Mouse (Mus musculus) forebrain, postnatal 0 days (tissue): Measurements from ENCODE around the gene Cacng7. TPM values are rescaled to one million over a fixed set of nuclear protein-coding genes. Genes with fewer than 3 reads are reported as not detected.
"Not testable (repeated sequence)": the region's sequence is repeated elsewhere in the genome, so short reads cannot be mapped to it uniquely, and the experiment has no call there.

Experiments used
- ATAC-seq: fragments of 200-750 bp; cut with Nextera tagmentation; 2 replicates; pipeline ENCODE4 v1.8.0; 2017; ENCODE audit warnings: mild to moderate bottlenecking, moderate library complexity
- DNase-seq: peaks from one replicate; pipeline ENCODE4 v3.0.0-alpha.2; 2015
- H3K27ac ChIP-seq: fragments of 300-500 bp; sonication (generic); 2 replicates; pipeline ENCODE4 v1.5.1; 2014; ENCODE audit warnings: low read depth, mild to moderate bottlenecking, antibody characterized with exemption, low read length, moderate library complexity, mixed read lengths
- H3K27me3 ChIP-seq: fragments of 300-500 bp; sonication (generic); 2 replicates; pipeline ENCODE4 v1.6.1; 2014; ENCODE audit warnings: mild to moderate bottlenecking, low read length, mixed read lengths; ENCODE audit not compliant: insufficient read depth
- H3K36me3 ChIP-seq: fragments of 300-500 bp; sonication (generic); 2 replicates; pipeline ENCODE4 v1.6.1; 2014; ENCODE audit warnings: mild to moderate bottlenecking, moderate library complexity; ENCODE audit not compliant: insufficient read depth
- H3K4me1 ChIP-seq: fragments of 300-500 bp; sonication (generic); 2 replicates; pipeline ENCODE4 v1.6.1; 2014; ENCODE audit warnings: antibody characterized with exemption; ENCODE audit not compliant: insufficient read depth
- H3K4me2 ChIP-seq: fragments of 300-500 bp; sonication (generic); 2 replicates; pipeline ENCODE4 v1.6.1; 2014; ENCODE audit warnings: low read depth, mild to moderate bottlenecking, moderate library complexity
- H3K4me3 ChIP-seq: fragments of 300-500 bp; sonication (generic); 2 replicates; pipeline ENCODE4 v1.5.1; 2014; ENCODE audit warnings: low read depth, low read length, mixed read lengths
- H3K9ac ChIP-seq: fragments of 300-500 bp; sonication (generic); 2 replicates; pipeline ENCODE4 v1.6.1; 2014; ENCODE audit warnings: mild to moderate bottlenecking
- H3K9me3 ChIP-seq: fragments of 300-500 bp; sonication (generic); 2 replicates; pipeline ENCODE4 v1.6.1; 2016; ENCODE audit warnings: low read length
- CTCF ChIP-seq: sonication (generic); IDR thresholded peaks from 2 replicates; pipeline ENCODE4 v1.5.1; 2016; ENCODE audit warnings: antibody characterized with exemption, control low read depth, low read depth
- WGBS: fragments of 180-500 bp; shearing (Covaris S2); extraction: QIAGEN DNeasy Blood & Tissue Kit; methylation state at CpG from one replicate; pipeline ENCODE4 v1.1.7; 2014; 5-methylcytosine and 5-hydroxymethylcytosine counted together
- microRNA-seq, 2 experiments: library from miRNA; unstranded; fragments of <30 nt; microRNA quantifications; one replicate each; pipeline ENCODE4; 2016
- polyA plus RNA-seq: library from polyadenylated mRNA; unstranded; fragments of >200 nt; fragmentation: Nextera tagmentation; extraction: Ambion mirVana; gene quantifications from 2 replicates; pipeline ENCODE4 v1.2.1, GENCODE M21; 2015
- total RNA-seq: library from RNA; depleted of rRNA; stranded (reverse); fragments of >200 nt; gene quantifications from 2 replicates; pipeline ENCODE4 v1.2.3, GENCODE M21; 2014; rRNA removed

Cacng7 gene
- total and polyA plus RNA-seq, 2 experiments from 2014 or later: 2.5 to 73.4 TPM

- H3K27ac ChIP-seq, H3K4me1 ChIP-seq, DNase-seq, H3K9ac ChIP-seq, H3K4me3 ChIP-seq, H3K9me3 ChIP-seq, ATAC-seq, H3K4me2 ChIP-seq, H3K27me3 ChIP-seq: not testable (repeated sequence)
- WGBS: 93% methylated on average over 8 of the region's 8 CpGs
- peak; percentile 15; the same call in 1 of the 2 replicates for TF ChIP-seq CTCF
- 0 out of 2 replicates have a peak, but pooled peaks cover 11% of the 10 kb centered on the region for H3K36me3 ChIP-seq
These were observed 65.6 kb downstream of the Cacng7 start for GRCm38 (mm10) chr7:3398363-3398762.

- no peaks in the 10 kb centered on the region for H3K27me3 ChIP-seq
- no peak for TF ChIP-seq CTCF
- no peaks in the 10 kb centered on the region for H3K9me3 ChIP-seq
- H3K9ac ChIP-seq: no peak overlapping the region
- peaks cover 4% of the 10 kb centered on the region; the same call in 1 of the 2 replicates for H3K4me1 ChIP-seq
- no peak overlapping the region for H3K4me2 ChIP-seq
- no peak overlapping the region for H3K27ac ChIP-seq
- no peak overlapping the region for H3K4me3 ChIP-seq
- ATAC-seq: no peak
- DNase-seq: no peak
- 0 out of 2 replicates have a peak, but pooled peaks cover 3% of the 10 kb centered on the region for H3K36me3 ChIP-seq
These were observed 67.2 kb downstream of the Cacng7 start for GRCm38 (mm10) chr7:3399937-3400336.

- Histone ChIP-seq H3K27ac (no peak overlapping the region), H3K27me3 (no peaks in the 10 kb centered on the region), H3K4me2 (no peak overlapping the region), H3K9ac (no peak overlapping the region), H3K4me3 (no peak overlapping the region), H3K9me3 (no peaks in the 10 kb centered on the region), H3K4me1 (no peaks in the 10 kb centered on the region), H3K36me3 (no peaks in the 10 kb centered on the region)
- 73% methylated on average over 11 of the region's 11 CpGs for WGBS
- ATAC-seq (no peak), DNase-seq (no peak)
- TF ChIP-seq CTCF: no peak
These were observed 77.2 kb downstream of the Cacng7 start for GRCm38 (mm10) chr7:3409729-3410520.

- Histone ChIP-seq H3K9ac (peak overlapping the region; percentile 31; the same call in 1 of the 2 replicates), H3K36me3 (no peaks in the 10 kb centered on the region), H3K4me3 (peak overlapping the region; percentile 38), H3K9me3 (no peaks in the 10 kb centered on the region), H3K4me2 (peak overlapping the region; percentile 75), H3K27me3 (no peaks in the 10 kb centered on the region), H3K4me1 (no peaks in the 10 kb centered on the region), H3K27ac (no peak overlapping the region)
- no peak for TF ChIP-seq CTCF
- 1% methylated on average over 33 of the region's 33 CpGs for WGBS
- peak; percentile 82 for DNase-seq
- peak; percentile 91 for ATAC-seq
These were observed 78.6 kb downstream of the Cacng7 start for GRCm38 (mm10) chr7:3411160-3411941.

GRCm38 (mm10) chr7:3412036-3412435, 79.3 kb downstream of the Cacng7 start:
- H3K9ac ChIP-seq: no peak overlapping the region
- DNase-seq (no peak), ATAC-seq (no peak)
- peak; percentile 47 for TF ChIP-seq CTCF
- no peaks in the 10 kb centered on the region for H3K9me3 ChIP-seq
- no peaks in the 10 kb centered on the region for H3K27me3 ChIP-seq
- no peaks in the 10 kb centered on the region for H3K4me1 ChIP-seq
- 2% methylated on average over 20 of the region's 20 CpGs for WGBS
- peak overlapping the region; percentile 38 for H3K4me3 ChIP-seq
- peak overlapping the region; percentile 75 for H3K4me2 ChIP-seq
- H3K27ac ChIP-seq: no peak overlapping the region
- no peaks in the 10 kb centered on the region for H3K36me3 ChIP-seq

GRCm38 (mm10) chr7:3414888-3415287, 82.1 kb downstream of the Cacng7 start:
- H3K4me1 ChIP-seq: no peaks in the 10 kb centered on the region
- TF ChIP-seq CTCF: no peak
- no peak for DNase-seq
- no peaks in the 10 kb centered on the region for H3K27me3 ChIP-seq
- peak overlapping the region; percentile 59 for H3K9ac ChIP-seq
- H3K4me2 ChIP-seq: peak overlapping the region; percentile 94
- WGBS: under 1% methylated on average over 46 of the region's 47 CpGs
- peak; percentile 5 for ATAC-seq
- H3K9me3 ChIP-seq: no peaks in the 10 kb centered on the region
- H3K36me3 ChIP-seq: no peaks in the 10 kb centered on the region
- H3K4me3 ChIP-seq: peak overlapping the region; percentile 54
- H3K27ac ChIP-seq: no peak overlapping the region

GRCm38 (mm10) chr7:3415378-3415777, 82.6 kb downstream of the Cacng7 start:
- Histone ChIP-seq H3K27ac (no peak overlapping the region), H3K4me3 (peak overlapping the region; percentile 54), H3K36me3 (no peaks in the 10 kb centered on the region), H3K9ac (peak overlapping the region; percentile 59), H3K4me1 (no peaks in the 10 kb centered on the region), H3K27me3 (no peaks in the 10 kb centered on the region), H3K9me3 (no peaks in the 10 kb centered on the region), H3K4me2 (peak overlapping the region; percentile 94)
- DNase-seq (no peak), ATAC-seq (peak; percentile 34)
- 5% methylated on average over 32 of the region's 60 CpGs for WGBS
- TF ChIP-seq CTCF: no peak

Small RNA genes within 50 kb of the gene (microRNA-seq; reads per million reads assigned to microRNA genes)
- gene Gm23450: 65.7 to 125 reads per million in 2 experiments

Other genes starting within 250 kb of the Cacng7 start
- not detected in 2 replicates for gene AU018091, start 163.8 kb upstream of the Cacng7 start, total RNA-seq
- not detected in 2 replicates for gene AU018091, start 163.8 kb upstream of the Cacng7 start, polyA plus RNA-seq
- gene Nlrp12, start 83.2 kb upstream of the Cacng7 start, total RNA-seq: not detected in 2 replicates
- gene Nlrp12, start 83.2 kb upstream of the Cacng7 start, polyA plus RNA-seq: 0.04 and 0.05 TPM in 2 replicates
- gene Myadm, start 43.9 kb upstream of the Cacng7 start, total RNA-seq: 16.2 and 22.3 TPM in 2 replicates
- 14.0 and 22.3 TPM in 2 replicates for gene Myadm, start 43.9 kb upstream of the Cacng7 start, polyA plus RNA-seq
- gene Prkcg, start 43.8 kb upstream of the Cacng7 start, total RNA-seq: 10.2 and 17.3 TPM in 2 replicates
- 12.1 and 15.1 TPM in 2 replicates for gene Prkcg, start 43.8 kb upstream of the Cacng7 start, polyA plus RNA-seq
- gene Cacng8, start 57.7 kb downstream of the Cacng7 start, total RNA-seq: 41.5 and 42.2 TPM in 2 replicates
- gene Cacng8, start 57.7 kb downstream of the Cacng7 start, polyA plus RNA-seq: 16.5 and 17.8 TPM in 2 replicates
- 0.15 and 0.38 TPM in 2 replicates for gene Cacng6, start 91.2 kb downstream of the Cacng7 start, total RNA-seq
- 0.35 and 0.43 TPM in 2 replicates for gene Cacng6, start 91.2 kb downstream of the Cacng7 start, polyA plus RNA-seq
- 0.10 TPM in 1 of 2 replicates, not detected in the other for gene Tarm1, start 169.7 kb downstream of the Cacng7 start, total RNA-seq
- gene Tarm1, start 169.7 kb downstream of the Cacng7 start, polyA plus RNA-seq: 0.10 TPM in 1 of 2 replicates, not detected in the other